Mouse (Mus musculus) layer of hippocampus, adult 11-12 months (tissue): ENCODE measurements around the gene Adamtsl5.

Experiments
- DNase-seq: peaks from one replicate; pipeline ENCODE4 v3.0.0; 2022; ENCODE audit warnings: low spot score

The Adamtsl5 gene

GRCm38 (mm10) chr10:80317011-80317410, 31.2 kb downstream of the Adamtsl5 start:
- no peak for DNase-seq

- no peak for DNase-seq
Measured at GRCm38 (mm10) chr10:80316359-80316781, 31.8 kb downstream of the Adamtsl5 start.

- DNase-seq: no peak
Measured at GRCm38 (mm10) chr10:80315315-80315714, 32.9 kb downstream of the Adamtsl5 start.

GRCm38 (mm10) chr10:80314494-80315001, 33.7 kb downstream of the Adamtsl5 start:
- DNase-seq: no peak

GRCm38 (mm10) chr10:80313627-80314201, 34.5 kb downstream of the Adamtsl5 start:
- DNase-seq: no peak

GRCm38 (mm10) chr10:80312586-80313504, 35.4 kb downstream of the Adamtsl5 start:
- no peak for DNase-seq

- no peak for DNase-seq
Measured at GRCm38 (mm10) chr10:80311560-80311959, 36.7 kb downstream of the Adamtsl5 start.

GRCm38 (mm10) chr10:80304862-80305261, 43.4 kb downstream of the Adamtsl5 start:
- no peak for DNase-seq

GRCm38 (mm10) chr10:80304458-80304857, 43.8 kb downstream of the Adamtsl5 start:
- no peak for DNase-seq

- peak; percentile 66 for DNase-seq
Measured at GRCm38 (mm10) chr10:80302471-80302881, 45.7 kb downstream of the Adamtsl5 start.

GRCm38 (mm10) chr10:80302082-80302355, 46.2 kb downstream of the Adamtsl5 start:
- no peak for DNase-seq

- no peak for DNase-seq
Measured at GRCm38 (mm10) chr10:80301256-80302081, 46.7 kb downstream of the Adamtsl5 start.

- no peak for DNase-seq
Measured at GRCm38 (mm10) chr10:80300672-80301181, 47.5 kb downstream of the Adamtsl5 start.

- DNase-seq: no peak
Measured at GRCm38 (mm10) chr10:80299824-80300223, 48.4 kb downstream of the Adamtsl5 start.

GRCm38 (mm10) chr10:80299301-80299700, 48.9 kb downstream of the Adamtsl5 start:
- no peak for DNase-seq

GRCm38 (mm10) chr10:80298571-80299281, 49.5 kb downstream of the Adamtsl5 start:
- peak; percentile 89 for DNase-seq

GRCm38 (mm10) chr10:80297526-80298133, 50.6 kb downstream of the Adamtsl5 start:
- no peak for DNase-seq

- no peak for DNase-seq
Measured at GRCm38 (mm10) chr10:80296824-80297223, 51.4 kb downstream of the Adamtsl5 start.

- DNase-seq: peak; percentile 82
Measured at GRCm38 (mm10) chr10:80295618-80296425, 52.4 kb downstream of the Adamtsl5 start, which contains the start of gene Apc2. Gene Apc2 (plus strand): TSS chr10:80295977.

GRCm38 (mm10) chr10:80294788-80295303, 53.4 kb downstream of the Adamtsl5 start:
- DNase-seq: no peak
